Mouse (Mus musculus): Measurements from ENCODE around the gene Exoc4. TPM values are rescaled to one million over a fixed set of nuclear protein-coding genes. Genes with fewer than 3 reads are reported as not detected.

The Exoc4 gene
- polyA plus RNA-seq, 1 experiment from 2014 or later: 59.0 TPM

DNA sequence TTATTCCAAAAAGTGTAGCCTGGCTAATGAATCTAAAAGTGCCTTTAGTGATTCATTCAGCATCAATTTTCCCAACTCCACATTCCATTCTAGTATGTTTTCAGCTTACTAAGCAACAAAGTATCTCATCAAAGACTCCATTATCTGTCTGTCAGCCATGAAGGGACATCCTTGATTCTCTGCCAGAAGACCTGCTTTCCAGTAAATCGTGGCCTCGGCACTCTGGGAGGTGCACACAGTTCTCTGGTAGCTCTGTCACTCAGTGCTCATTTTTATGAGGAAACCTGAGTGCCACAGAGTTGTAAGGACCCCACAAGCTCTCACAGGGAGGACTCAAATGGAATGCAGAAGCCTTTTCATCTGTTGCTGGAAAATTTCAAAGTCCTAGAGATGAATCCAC, 436.4 kb downstream of the Exoc4 start:
- ATAC-seq (replicated peaks): no peak

GRCm38 (mm10) chr6:33690601-33691000, 441.7 kb downstream of the Exoc4 start:
- Histone ChIP-seq H3K27ac (replicated peaks) (no peak overlapping the region), H3K4me2 (replicated peaks) (no peak overlapping the region), H3K36me3 (no peaks in the 10 kb centered on the region), H3K4me3 (no peak overlapping the region), H3K9me3 (no peaks in the 10 kb centered on the region), H3K4me1 (no peaks in the 10 kb centered on the region), H3K9ac (replicated peaks) (no peak overlapping the region), H3K27me3 (no peaks in the 10 kb centered on the region)
- WGBS: 83% methylated on average over 5 of the region's 5 CpGs
- ATAC-seq (replicated peaks): no peak

More for the DNA sequence above, 436.4 kb downstream of the Exoc4 start:
- 38% methylated on average over 2 of the region's 2 CpGs for WGBS
- Histone ChIP-seq H3K4me3 (no peak overlapping the region), H3K9me3 (no peaks in the 10 kb centered on the region), H3K4me1 (peaks cover 17% of the 10 kb centered on the region), H3K9ac (replicated peaks) (no peak overlapping the region), H3K4me2 (replicated peaks) (no peak overlapping the region), H3K27ac (replicated peaks) (no peak overlapping the region), H3K27me3 (no peaks in the 10 kb centered on the region), H3K36me3 (no peaks in the 10 kb centered on the region)

DNA sequence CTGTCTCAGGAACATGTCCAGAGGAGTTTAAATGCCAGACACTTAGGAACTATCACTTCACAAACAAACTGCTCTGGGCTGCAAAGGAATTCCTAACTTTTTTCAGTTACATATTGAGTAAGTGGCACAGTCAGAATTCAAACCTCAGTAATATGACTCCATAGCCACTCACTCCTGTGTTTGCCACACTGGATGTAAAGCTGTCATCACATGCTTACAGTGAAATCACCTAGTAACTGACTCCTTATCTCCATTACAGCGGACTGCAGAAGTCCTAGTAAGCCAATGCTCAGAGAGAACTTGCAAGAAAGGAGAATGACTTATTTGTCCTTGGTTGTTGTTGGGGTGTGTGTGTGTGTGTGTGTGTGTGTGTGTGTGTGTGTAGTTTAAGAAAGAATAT, 448.1 kb downstream of the Exoc4 start:
- Histone ChIP-seq H3K4me3 (no peak overlapping the region), H3K27me3 (no peaks in the 10 kb centered on the region), H3K9ac (replicated peaks) (no peak overlapping the region), H3K9me3 (no peaks in the 10 kb centered on the region), H3K4me1 (0 out of 2 replicates have a peak, but pooled peaks cover 3% of the 10 kb centered on the region), H3K36me3 (no peaks in the 10 kb centered on the region), H3K4me2 (replicated peaks) (no peak overlapping the region), H3K27ac (replicated peaks) (no peak overlapping the region)
- 96% methylated on average over 1 of the region's 1 CpGs for WGBS
- ATAC-seq (replicated peaks): no peak

- no peaks in the 10 kb centered on the region for H3K27me3 ChIP-seq
- no peaks in the 10 kb centered on the region for H3K36me3 ChIP-seq
- peaks cover 40% of the 10 kb centered on the region for H3K4me1 ChIP-seq
- no peak overlapping the region for H3K4me2 ChIP-seq (replicated peaks)
- H3K4me3 ChIP-seq: no peak overlapping the region
- 6% methylated on average over 4 of the region's 4 CpGs for WGBS
- H3K9me3 ChIP-seq: no peaks in the 10 kb centered on the region
- 0 out of 2 replicates have a peak overlapping the region, but pooled peaks have one; percentile 9 for H3K27ac ChIP-seq (replicated peaks)
- no peak for ATAC-seq (replicated peaks)
- H3K9ac ChIP-seq (replicated peaks): no peak overlapping the region
Observed at GRCm38 (mm10) chr6:33708907-33709306, 460.0 kb downstream of the Exoc4 start.

DNA sequence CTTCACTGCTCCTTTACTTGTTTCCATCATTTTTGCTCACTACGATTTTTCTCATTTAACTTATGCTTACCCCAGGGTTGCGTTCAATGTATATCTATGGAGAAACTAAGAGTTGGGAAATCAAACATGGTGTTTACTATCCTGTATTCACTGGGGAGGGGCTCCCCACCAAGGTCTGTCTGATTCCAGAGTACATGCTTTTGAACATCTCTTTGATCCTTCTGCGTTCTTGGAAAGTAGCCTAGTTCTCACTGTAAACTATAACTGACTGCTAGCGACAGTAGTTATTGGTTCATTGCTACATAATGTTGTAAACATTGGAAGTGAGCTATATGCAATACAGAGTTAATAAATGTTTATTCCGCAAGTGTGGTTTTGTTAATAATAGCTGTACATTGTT, 460.5 kb downstream of the Exoc4 start:
- no peaks in the 10 kb centered on the region for H3K36me3 ChIP-seq
- no peak overlapping the region for H3K4me3 ChIP-seq
- H3K27ac ChIP-seq (replicated peaks): 0 out of 2 replicates have a peak overlapping the region, but pooled peaks have one; percentile 9
- 32% methylated on average over 5 of the region's 5 CpGs for WGBS
- ATAC-seq (replicated peaks): no peak
- H3K4me1 ChIP-seq: peaks cover 40% of the 10 kb centered on the region
- H3K9ac ChIP-seq (replicated peaks): no peak overlapping the region
- H3K4me2 ChIP-seq (replicated peaks): no peak overlapping the region
- H3K9me3 ChIP-seq: no peaks in the 10 kb centered on the region
- no peaks in the 10 kb centered on the region for H3K27me3 ChIP-seq

- Histone ChIP-seq H3K9ac (replicated peaks) (no peak overlapping the region), H3K4me3 (no peak overlapping the region), H3K4me1 (peaks cover 44% of the 10 kb centered on the region), H3K27me3 (no peaks in the 10 kb centered on the region), H3K27ac (replicated peaks) (peak overlapping the region; percentile 75), H3K36me3 (no peaks in the 10 kb centered on the region), H3K4me2 (replicated peaks) (no peak overlapping the region), H3K9me3 (no peaks in the 10 kb centered on the region)
- ATAC-seq (replicated peaks): peak; percentile 39
- WGBS: 11% methylated on average over 3 of the region's 3 CpGs
Observed at GRCm38 (mm10) chr6:33711742-33712141, 462.9 kb downstream of the Exoc4 start.

DNA sequence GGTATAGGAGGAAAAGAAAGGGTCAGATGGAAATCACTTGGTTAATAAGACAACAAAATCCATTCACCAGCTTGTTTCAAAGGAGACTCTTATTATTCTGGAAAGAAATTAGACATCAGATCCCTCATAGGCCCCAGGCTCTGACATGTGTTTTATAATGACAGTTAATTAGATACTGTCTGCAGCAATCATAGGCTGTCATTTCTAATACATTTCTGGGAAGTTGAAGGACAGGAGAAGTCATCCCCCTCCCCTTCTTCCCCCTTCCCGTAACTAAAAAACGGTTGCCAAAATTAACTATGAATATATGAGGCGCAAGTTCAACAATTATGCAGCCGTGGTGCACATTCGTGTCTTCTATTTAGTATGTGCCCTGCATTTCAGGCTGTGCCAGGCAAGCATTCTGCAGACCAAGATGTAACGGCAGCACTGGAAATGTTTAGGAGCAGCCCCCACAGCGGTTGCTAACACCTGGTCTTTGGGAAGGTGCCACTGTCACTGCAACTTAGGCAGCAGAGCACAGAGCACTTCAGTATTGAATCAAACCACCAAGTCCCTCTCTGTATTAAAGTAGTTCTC, 463.7 kb downstream of the Exoc4 start:
- Histone ChIP-seq H3K36me3 (no peaks in the 10 kb centered on the region), H3K27ac (replicated peaks) (peak overlapping the region; percentile 84), H3K4me1 (peaks cover 44% of the 10 kb centered on the region), H3K4me3 (no peak overlapping the region), H3K4me2 (replicated peaks) (no peak overlapping the region), H3K27me3 (no peaks in the 10 kb centered on the region), H3K9ac (replicated peaks) (no peak overlapping the region), H3K9me3 (no peaks in the 10 kb centered on the region)
- peak; percentile 75 for ATAC-seq (replicated peaks)
- 16% methylated on average over 7 of the region's 7 CpGs for WGBS

DNA sequence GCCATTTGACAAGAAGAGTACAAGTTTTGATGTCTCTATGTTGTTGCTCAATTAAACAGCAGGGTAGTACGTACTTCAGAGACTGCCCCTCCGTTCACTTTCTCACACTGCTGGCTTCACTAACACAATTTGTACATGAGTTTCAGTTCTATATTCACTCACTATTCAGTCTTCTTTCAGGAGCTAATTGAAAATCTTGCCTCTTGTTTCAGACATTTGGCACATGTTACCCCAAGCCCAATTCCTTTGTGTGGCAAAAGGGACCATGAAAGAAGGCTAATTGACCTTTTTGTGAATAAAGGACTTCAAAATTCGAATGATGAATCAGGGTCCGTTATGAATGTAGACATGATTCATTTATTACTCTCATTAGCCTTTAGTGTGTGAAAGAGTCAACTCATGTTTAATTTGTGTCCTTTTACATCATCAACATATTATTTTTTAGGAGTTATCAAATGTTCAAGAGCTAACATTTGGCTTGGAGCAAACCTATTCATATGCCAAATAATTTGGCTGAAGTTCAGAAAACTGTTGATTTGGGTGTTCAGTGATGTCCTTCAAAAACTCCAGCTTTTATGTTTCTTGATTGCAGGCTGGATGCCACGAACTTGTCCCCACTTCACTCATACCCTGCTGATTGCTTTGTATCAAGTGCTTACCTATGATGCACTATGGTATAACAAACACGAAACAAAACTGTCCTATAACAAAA, 467.5 kb downstream of the Exoc4 start:
- Histone ChIP-seq H3K4me2 (replicated peaks) (no peak overlapping the region), H3K9me3 (no peaks in the 10 kb centered on the region), H3K36me3 (no peaks in the 10 kb centered on the region), H3K9ac (replicated peaks) (no peak overlapping the region), H3K4me1 (peaks cover 28% of the 10 kb centered on the region), H3K27me3 (no peaks in the 10 kb centered on the region), H3K4me3 (no peak overlapping the region), H3K27ac (replicated peaks) (peak overlapping the region; percentile 66)
- peak; percentile 62 for ATAC-seq (replicated peaks)
- WGBS: 17% methylated on average over 6 of the region's 6 CpGs

- no peak overlapping the region for H3K9ac ChIP-seq (replicated peaks)
- H3K27ac ChIP-seq (replicated peaks): 0 out of 2 replicates have a peak overlapping the region, but pooled peaks have one; percentile 8
- H3K4me2 ChIP-seq (replicated peaks): no peak overlapping the region
- 65% methylated on average over 4 of the region's 4 CpGs for WGBS
- no peaks in the 10 kb centered on the region for H3K36me3 ChIP-seq
- H3K4me3 ChIP-seq: no peak overlapping the region
- H3K27me3 ChIP-seq: no peaks in the 10 kb centered on the region
- 0 out of 2 replicates have a peak, but pooled peaks cover 2% of the 10 kb centered on the region for H3K4me1 ChIP-seq
- no peak for ATAC-seq (replicated peaks)
- H3K9me3 ChIP-seq: no peaks in the 10 kb centered on the region
Observed at GRCm38 (mm10) chr6:33721166-33721565, 472.3 kb downstream of the Exoc4 start.

DNA sequence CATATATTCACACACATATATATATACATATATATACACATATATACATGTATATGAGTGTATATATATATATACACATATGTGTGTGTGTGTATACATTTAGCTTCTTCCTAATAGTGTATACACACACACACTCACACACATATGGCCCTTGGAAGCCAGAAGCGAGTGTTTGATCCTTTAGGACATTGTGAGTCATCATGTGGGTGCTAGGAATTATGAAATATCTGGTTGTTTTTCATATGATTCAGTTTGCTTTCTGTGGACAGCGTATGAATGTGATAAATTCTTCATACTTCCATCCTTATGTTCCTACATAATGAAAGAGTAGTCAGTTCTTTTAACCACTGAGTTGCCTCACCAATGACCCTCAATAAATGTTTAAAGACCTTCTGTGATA, 473.9 kb downstream of the Exoc4 start:
- no peaks in the 10 kb centered on the region for H3K36me3 ChIP-seq

GRCm38 (mm10) chr6:33724596-33724995, 475.7 kb downstream of the Exoc4 start:
- 60% methylated on average over 3 of the region's 3 CpGs for WGBS
- no peak overlapping the region for H3K4me3 ChIP-seq
- H3K27me3 ChIP-seq: no peaks in the 10 kb centered on the region
- H3K4me2 ChIP-seq (replicated peaks): no peak overlapping the region
- H3K9me3 ChIP-seq: no peaks in the 10 kb centered on the region
- H3K36me3 ChIP-seq: no peaks in the 10 kb centered on the region
- no peaks in the 10 kb centered on the region for H3K4me1 ChIP-seq
- H3K9ac ChIP-seq (replicated peaks): no peak overlapping the region
- ATAC-seq (replicated peaks): no peak
- H3K27ac ChIP-seq (replicated peaks): no peak overlapping the region

More for the DNA sequence above, 473.9 kb downstream of the Exoc4 start:
- no peak overlapping the region for H3K27ac ChIP-seq (replicated peaks)
- H3K9ac ChIP-seq (replicated peaks): no peak overlapping the region
- WGBS: 89% methylated on average over 2 of the region's 2 CpGs
- H3K4me2 ChIP-seq (replicated peaks): no peak overlapping the region
- no peak overlapping the region for H3K4me3 ChIP-seq
- ATAC-seq (replicated peaks): no peak
- no peaks in the 10 kb centered on the region for H3K9me3 ChIP-seq
- H3K27me3 ChIP-seq: no peaks in the 10 kb centered on the region
- no peaks in the 10 kb centered on the region for H3K4me1 ChIP-seq

GRCm38 (mm10) chr6:33727271-33727670, 478.4 kb downstream of the Exoc4 start:
- Histone ChIP-seq H3K36me3 (no peaks in the 10 kb centered on the region), H3K27me3 (no peaks in the 10 kb centered on the region), H3K9ac (replicated peaks) (no peak overlapping the region), H3K4me3 (no peak overlapping the region), H3K4me1 (no peaks in the 10 kb centered on the region), H3K27ac (replicated peaks) (no peak overlapping the region), H3K9me3 (no peaks in the 10 kb centered on the region), H3K4me2 (replicated peaks) (no peak overlapping the region)
- WGBS: 87% methylated on average over 1 of the region's 1 CpGs
- no peak for ATAC-seq (replicated peaks)

All from forebrain, embryonic 15.5 days (tissue).